Mouse (Mus musculus) embryonic facial prominence, embryonic 13.5 days (tissue): Measurements from ENCODE around the gene Bmp6. TPM values are rescaled to one million over a fixed set of nuclear protein-coding genes. Genes with fewer than 3 reads are reported as not detected.

ENCODE experiments used
- ATAC-seq: fragments of 200-750 bp; cut with Nextera tagmentation; 2 replicates; pipeline ENCODE4 v1.8.0; 2017; ENCODE audit warnings: low read depth; ENCODE audit not compliant: insufficient number of reproducible peaks, insufficient read depth, low FRiP score, low TSS enrichment
- H3K27ac ChIP-seq: fragments of 300-500 bp; sonication (generic); 2 replicates; pipeline ENCODE4 v1.5.1; 2015; ENCODE audit warnings: moderate library complexity, mild to moderate bottlenecking, inconsistent platforms
- H3K27me3 ChIP-seq: fragments of 300-500 bp; sonication (generic); 2 replicates; pipeline ENCODE4 v1.6.1; 2015; ENCODE audit warnings: mild to moderate bottlenecking, inconsistent platforms
- H3K36me3 ChIP-seq: fragments of 300-500 bp; sonication (generic); 2 replicates; pipeline ENCODE4 v1.6.1; 2015; ENCODE audit warnings: mild to moderate bottlenecking, inconsistent platforms
- H3K4me1 ChIP-seq: fragments of 300-500 bp; sonication (generic); 2 replicates; pipeline ENCODE4 v1.6.1; 2015; ENCODE audit warnings: inconsistent platforms
- H3K4me2 ChIP-seq: fragments of 300-500 bp; sonication (generic); 2 replicates; pipeline ENCODE4 v1.6.1; 2015; ENCODE audit warnings: moderate library complexity, mild to moderate bottlenecking, inconsistent platforms
- H3K4me3 ChIP-seq: fragments of 300-500 bp; sonication (generic); 2 replicates; pipeline ENCODE4 v1.5.1; 2015; ENCODE audit warnings: mild to moderate bottlenecking, inconsistent platforms
- H3K9ac ChIP-seq: fragments of 300-500 bp; sonication (generic); 2 replicates; pipeline ENCODE4 v1.6.1; 2015; ENCODE audit warnings: mild to moderate bottlenecking, inconsistent platforms
- H3K9me3 ChIP-seq: fragments of 300-500 bp; sonication (generic); 2 replicates; pipeline ENCODE4 v1.6.1; 2016; ENCODE audit warnings: inconsistent platforms
- WGBS: fragments of 180-500 bp; shearing (Covaris S2); methylation state at CpG from one replicate; pipeline ENCODE4 v1.1.7; 2015; ENCODE audit warnings: mixed read lengths; 5-methylcytosine and 5-hydroxymethylcytosine counted together
- polyA plus RNA-seq: library from polyadenylated mRNA; unstranded; fragments of >200 nt; fragmentation: Nextera tagmentation; extraction: Ambion mirVana; gene quantifications from 2 replicates; pipeline ENCODE4 v1.2.1, GENCODE M21; 2015

Gene Bmp6
- polyA plus RNA-seq, 1 experiment from 2014 or later = 4.3 TPM

DNA sequence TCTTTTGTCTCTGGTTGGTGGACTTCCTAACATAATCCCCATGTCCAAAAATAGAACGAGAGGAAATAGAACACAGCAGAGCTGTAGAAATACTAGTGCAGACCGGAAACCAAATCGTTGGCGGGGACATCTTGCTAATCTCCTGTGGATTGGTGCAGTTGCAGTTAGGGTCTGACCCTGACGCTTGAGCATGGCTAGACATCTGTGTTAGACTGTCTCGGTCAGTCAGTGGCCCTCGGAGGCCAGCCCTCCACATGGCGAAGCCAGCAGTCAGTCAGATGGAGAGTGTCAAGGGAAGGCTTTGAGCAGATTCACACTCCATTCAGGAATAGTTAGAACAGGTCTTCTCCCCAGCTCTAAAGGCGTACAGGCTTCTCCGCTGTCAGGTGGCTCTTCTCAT is 95.3 kb downstream of the Bmp6 start:
- no peak overlapping the region for H3K4me2 ChIP-seq
- H3K27me3 ChIP-seq = no peaks in the 10 kb centered on the region
- H3K9me3 ChIP-seq = no peaks in the 10 kb centered on the region
- H3K36me3 ChIP-seq = no peaks in the 10 kb centered on the region
- no peak for ATAC-seq
- no peak overlapping the region for H3K27ac ChIP-seq
- H3K9ac ChIP-seq = no peak overlapping the region
- H3K4me1 ChIP-seq = peaks cover 11% of the 10 kb centered on the region; the same call in 1 of the 2 replicates
- no peak overlapping the region for H3K4me3 ChIP-seq
- 70% methylated on average over 10 of the region's 10 CpGs for WGBS

- H3K4me1 ChIP-seq = peaks cover 21% of the 10 kb centered on the region
- no peak overlapping the region for H3K4me2 ChIP-seq
- no peak overlapping the region for H3K27ac ChIP-seq
- no peaks in the 10 kb centered on the region for H3K27me3 ChIP-seq
- no peak overlapping the region for H3K4me3 ChIP-seq
- H3K9me3 ChIP-seq = no peaks in the 10 kb centered on the region
- no peaks in the 10 kb centered on the region for H3K36me3 ChIP-seq
- 79% methylated on average over 6 of the region's 6 CpGs for WGBS
- ATAC-seq = no peak
- H3K9ac ChIP-seq = no peak overlapping the region
Measured at GRCm38 (mm10) chr13:38448516-38449015, 103.7 kb downstream of the Bmp6 start.

DNA sequence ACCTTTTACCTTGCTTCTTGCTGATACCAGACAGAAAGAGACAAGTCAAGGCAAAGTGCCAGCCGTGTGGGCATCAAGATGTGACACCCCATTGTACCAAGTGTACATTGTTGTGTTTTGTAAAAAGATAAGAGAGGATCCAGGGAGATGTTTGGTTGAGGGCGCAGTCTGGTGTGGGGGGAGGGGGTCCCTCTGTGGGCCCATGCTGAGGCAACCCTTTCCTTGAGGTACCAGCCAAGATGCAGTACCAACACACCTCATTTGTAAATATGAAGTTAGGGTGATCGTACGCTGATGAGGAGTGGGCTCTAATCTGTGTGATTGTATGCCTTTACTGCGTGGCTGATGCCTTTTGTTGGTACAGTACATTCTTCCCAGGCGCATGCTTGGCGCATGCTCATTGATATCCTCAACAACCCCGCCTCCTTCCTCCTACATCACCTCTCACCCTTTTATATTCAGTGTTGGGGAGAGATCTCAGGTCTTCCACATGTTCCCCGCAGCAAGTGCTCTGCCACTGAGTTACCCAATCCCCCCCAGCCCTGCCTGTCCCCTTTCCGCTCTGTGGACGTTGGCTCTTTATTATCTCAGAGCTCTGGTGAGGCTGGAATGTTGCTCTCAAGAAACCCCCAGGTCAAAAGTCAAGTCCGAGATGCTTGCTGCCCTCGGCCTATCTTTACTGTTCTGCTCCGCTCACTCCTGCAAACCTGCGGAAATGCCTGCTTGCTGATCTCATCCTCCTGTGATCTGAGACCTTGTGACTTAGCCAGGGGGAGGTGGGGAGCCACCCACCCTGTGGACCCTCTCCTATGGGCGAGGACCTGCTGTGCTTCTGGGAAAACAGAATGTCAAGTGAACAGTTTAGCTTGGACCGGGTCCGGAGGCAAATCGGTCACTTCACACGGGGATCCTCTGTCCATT is 105.4 kb downstream of the Bmp6 start:
- Histone ChIP-seq H3K36me3 (no peaks in the 10 kb centered on the region), H3K4me1 (peaks cover 15% of the 10 kb centered on the region), H3K9me3 (no peaks in the 10 kb centered on the region), H3K9ac (no peak overlapping the region), H3K4me3 (no peak overlapping the region), H3K4me2 (no peak overlapping the region), H3K27ac (peak overlapping the region; percentile 64; the same call in 1 of the 2 replicates), H3K27me3 (no peaks in the 10 kb centered on the region)
- WGBS = 67% methylated on average over 20 of the region's 20 CpGs
- no peak for ATAC-seq

- 51% methylated on average over 5 of the region's 5 CpGs for WGBS
Measured at GRCm38 (mm10) chr13:38451446-38451845, 106.5 kb downstream of the Bmp6 start.

DNA sequence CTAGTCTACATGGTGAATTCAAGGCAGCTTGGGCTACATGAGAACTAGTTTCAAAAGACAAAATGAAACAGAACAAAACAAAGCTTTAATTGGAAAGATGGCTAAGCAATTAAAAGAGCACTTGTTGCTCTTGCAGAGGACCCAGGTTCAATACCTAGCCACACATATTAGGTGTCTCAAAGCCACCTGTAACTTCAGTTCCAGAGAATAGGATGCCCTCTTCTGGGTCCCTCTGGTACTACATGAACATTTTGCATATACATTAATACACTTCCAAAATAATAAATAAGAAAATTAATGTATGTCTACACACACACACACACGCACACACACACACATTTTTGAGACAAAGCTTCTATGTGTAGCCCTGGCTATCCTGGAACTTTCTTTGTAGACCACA is 118.5 kb downstream of the Bmp6 start:
- ATAC-seq = no peak
- H3K27ac ChIP-seq = no peak overlapping the region
- WGBS = 83% methylated on average over 1 of the region's 1 CpGs
- no peaks in the 10 kb centered on the region for H3K27me3 ChIP-seq
- H3K9me3 ChIP-seq = no peaks in the 10 kb centered on the region
- H3K9ac ChIP-seq = no peak overlapping the region
- no peak overlapping the region for H3K4me3 ChIP-seq
- H3K36me3 ChIP-seq = no peaks in the 10 kb centered on the region
- H3K4me1 ChIP-seq = no peaks in the 10 kb centered on the region
- H3K4me2 ChIP-seq = no peak overlapping the region

More at GRCm38 (mm10) chr13:38451446-38451845, 106.5 kb downstream of the Bmp6 start:
- H3K4me2 ChIP-seq = no peak overlapping the region
- H3K27ac ChIP-seq = peak overlapping the region; percentile 64; the same call in 1 of the 2 replicates
- H3K9me3 ChIP-seq = no peaks in the 10 kb centered on the region
- no peak overlapping the region for H3K9ac ChIP-seq
- no peak for ATAC-seq
- no peaks in the 10 kb centered on the region for H3K27me3 ChIP-seq
- no peaks in the 10 kb centered on the region for H3K36me3 ChIP-seq
- H3K4me3 ChIP-seq = no peak overlapping the region
- H3K4me1 ChIP-seq = peaks cover 15% of the 10 kb centered on the region

DNA sequence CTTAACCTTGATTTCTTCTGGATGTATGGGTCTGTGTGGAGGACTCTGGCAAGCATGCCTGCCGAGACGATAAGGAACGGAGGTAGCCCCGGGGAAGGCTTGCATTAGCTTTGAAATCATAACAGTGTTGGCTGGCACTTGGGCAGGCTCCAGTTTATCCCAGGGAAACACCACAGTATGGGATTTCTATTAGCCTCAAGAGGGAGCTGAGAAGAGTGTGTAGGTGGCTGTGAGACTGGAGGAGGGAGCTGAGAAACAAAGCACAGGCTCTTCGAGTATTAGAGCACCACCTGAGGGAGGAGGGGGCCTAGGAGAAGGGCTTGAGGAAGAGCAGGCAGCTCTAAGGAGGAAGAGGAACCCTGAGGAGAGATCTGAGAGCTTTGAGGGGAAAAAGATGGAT is 126.0 kb downstream of the Bmp6 start:
- no peaks in the 10 kb centered on the region for H3K9me3 ChIP-seq
- H3K36me3 ChIP-seq = no peaks in the 10 kb centered on the region
- 67% methylated on average over 5 of the region's 5 CpGs for WGBS
- no peak overlapping the region for H3K27ac ChIP-seq
- no peaks in the 10 kb centered on the region for H3K4me1 ChIP-seq
- H3K9ac ChIP-seq = no peak overlapping the region
- no peaks in the 10 kb centered on the region for H3K27me3 ChIP-seq
- H3K4me3 ChIP-seq = no peak overlapping the region
- no peak overlapping the region for H3K4me2 ChIP-seq
- no peak for ATAC-seq

DNA sequence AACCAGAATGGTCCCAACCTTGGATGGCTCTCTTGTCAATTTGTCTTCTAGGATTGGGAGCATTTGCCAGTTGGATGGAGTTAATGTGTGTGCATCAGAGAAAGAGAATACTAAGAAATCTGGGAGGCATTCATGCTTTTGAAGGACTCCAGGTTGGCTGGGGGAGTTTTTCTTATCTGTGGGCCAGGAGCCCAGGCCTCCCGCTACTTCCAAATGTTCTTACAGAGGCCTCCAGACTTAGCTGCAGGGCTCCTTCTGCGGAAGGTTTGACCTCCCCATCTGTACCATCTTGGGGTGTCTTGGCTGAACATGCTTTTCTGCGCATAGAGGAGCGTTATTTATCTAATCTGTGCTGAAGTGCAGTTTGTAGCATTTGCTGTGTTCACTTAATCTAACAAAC is 127.7 kb downstream of the Bmp6 start:
- H3K4me3 ChIP-seq = no peak overlapping the region
- H3K27me3 ChIP-seq = no peaks in the 10 kb centered on the region
- H3K4me1 ChIP-seq = peaks cover 9% of the 10 kb centered on the region
- no peak overlapping the region for H3K4me2 ChIP-seq
- H3K9me3 ChIP-seq = no peaks in the 10 kb centered on the region
- no peak for ATAC-seq
- WGBS = 94% methylated on average over 4 of the region's 4 CpGs
- no peak overlapping the region for H3K9ac ChIP-seq
- H3K36me3 ChIP-seq = no peaks in the 10 kb centered on the region
- no peak overlapping the region for H3K27ac ChIP-seq

- Histone ChIP-seq H3K27me3 (no peaks in the 10 kb centered on the region), H3K9me3 (no peaks in the 10 kb centered on the region), H3K4me3 (no peak overlapping the region), H3K27ac (no peak overlapping the region), H3K9ac (no peak overlapping the region), H3K36me3 (no peaks in the 10 kb centered on the region), H3K4me1 (peaks cover 12% of the 10 kb centered on the region), H3K4me2 (no peak overlapping the region)
- ATAC-seq = no peak
- 87% methylated on average over 6 of the region's 6 CpGs for WGBS
Measured at GRCm38 (mm10) chr13:38473497-38473896, 128.6 kb downstream of the Bmp6 start.

DNA sequence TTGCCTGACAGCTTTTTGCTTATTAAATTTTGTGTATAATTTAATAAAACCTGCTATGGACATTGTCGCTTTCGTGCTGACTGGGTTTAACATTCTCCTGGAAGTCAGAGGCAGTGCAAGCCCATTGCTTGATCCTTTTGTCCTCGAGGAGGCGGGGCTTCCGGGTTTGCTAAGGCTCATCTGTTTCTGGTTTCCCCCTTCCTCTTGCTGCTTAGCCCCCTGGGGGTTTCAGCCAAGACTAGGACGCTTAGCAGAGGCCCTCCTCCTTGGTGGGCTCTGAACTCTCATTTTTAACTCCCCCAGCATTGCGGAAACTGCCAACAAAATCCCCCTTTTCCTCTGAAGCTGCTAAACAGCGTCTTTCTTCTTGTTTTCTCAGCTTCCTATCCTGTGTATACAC is 132.0 kb downstream of the Bmp6 start:
- Histone ChIP-seq H3K4me2 (peak overlapping the region; percentile 10; the same call in 1 of the 2 replicates), H3K9me3 (no peaks in the 10 kb centered on the region), H3K36me3 (no peaks in the 10 kb centered on the region), H3K9ac (no peak overlapping the region), H3K27ac (peak overlapping the region; percentile 17), H3K27me3 (no peaks in the 10 kb centered on the region), H3K4me1 (peaks cover 12% of the 10 kb centered on the region), H3K4me3 (no peak overlapping the region)
- 9% methylated on average over 8 of the region's 8 CpGs for WGBS
- ATAC-seq = no peak

DNA sequence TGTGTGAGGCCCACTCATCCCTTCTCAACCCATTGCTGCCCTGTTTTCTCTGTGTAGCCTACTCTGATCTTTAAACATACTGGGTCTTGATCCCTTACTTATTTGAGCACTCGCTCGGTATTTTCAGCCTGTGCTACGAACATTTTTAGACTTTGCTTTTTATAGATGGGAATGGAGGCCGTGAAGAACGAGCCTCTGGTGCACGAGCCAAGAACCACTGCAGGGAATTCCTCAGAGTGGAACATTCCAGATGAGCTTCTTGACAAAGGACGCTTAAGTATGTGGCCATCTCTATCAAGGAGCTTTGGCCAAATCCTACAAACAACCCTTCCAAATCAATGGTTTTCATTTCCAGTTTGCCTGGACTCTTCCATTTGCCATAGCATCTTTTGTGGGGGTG is 136.1 kb downstream of the Bmp6 start:
- Histone ChIP-seq H3K4me1 (peaks cover 12% of the 10 kb centered on the region), H3K27ac (no peak overlapping the region), H3K27me3 (no peaks in the 10 kb centered on the region), H3K9me3 (no peaks in the 10 kb centered on the region), H3K9ac (no peak overlapping the region), H3K4me2 (no peak overlapping the region), H3K36me3 (0 out of 2 replicates have a peak, but pooled peaks cover 2% of the 10 kb centered on the region), H3K4me3 (no peak overlapping the region)
- ATAC-seq = no peak
- 88% methylated on average over 7 of the region's 7 CpGs for WGBS

- Histone ChIP-seq H3K36me3 (0 out of 2 replicates have a peak, but pooled peaks cover 2% of the 10 kb centered on the region), H3K4me2 (no peak overlapping the region), H3K27me3 (no peaks in the 10 kb centered on the region), H3K4me1 (no peaks in the 10 kb centered on the region), H3K9me3 (no peaks in the 10 kb centered on the region), H3K27ac (no peak overlapping the region), H3K9ac (no peak overlapping the region), H3K4me3 (no peak overlapping the region)
- 86% methylated on average over 5 of the region's 5 CpGs for WGBS
- no peak for ATAC-seq
Measured at GRCm38 (mm10) chr13:38484701-38485100, 139.8 kb downstream of the Bmp6 start.

GRCm38 (mm10) chr13:38486767-38487166 is 141.9 kb downstream of the Bmp6 start:
- no peak overlapping the region for H3K9ac ChIP-seq
- H3K27ac ChIP-seq = no peak overlapping the region
- ATAC-seq = no peak
- H3K4me3 ChIP-seq = no peak overlapping the region
- H3K9me3 ChIP-seq = no peaks in the 10 kb centered on the region
- no peaks in the 10 kb centered on the region for H3K27me3 ChIP-seq
- H3K4me2 ChIP-seq = no peak overlapping the region
- 84% methylated on average over 6 of the region's 6 CpGs for WGBS
- 0 out of 2 replicates have a peak, but pooled peaks cover 2% of the 10 kb centered on the region for H3K36me3 ChIP-seq
- H3K4me1 ChIP-seq = no peaks in the 10 kb centered on the region
